Mouse (Mus musculus) hindbrain, embryonic 16.5 days (tissue): ENCODE data around the gene Rpl9. TPM values are rescaled to one million over a fixed set of nuclear protein-coding genes. Genes with fewer than 3 reads are reported as not detected.

Experiments used
- ATAC-seq: fragments of 200-750 bp; cut with Nextera tagmentation; 2 replicates; pipeline ENCODE4 v1.8.0; 2017; ENCODE audit warnings: moderate TSS enrichment, moderate library complexity
- H3K27ac ChIP-seq: fragments of 300-500 bp; sonication (generic); 2 replicates; pipeline ENCODE4 v1.5.1; 2014; ENCODE audit warnings: low read depth, mild to moderate bottlenecking, control low read depth, low read length, moderate library complexity
- H3K27me3 ChIP-seq: fragments of 300-500 bp; sonication (generic); replicated peaks from 2 replicates; pipeline ENCODE4 v1.6.1; 2014; ENCODE audit warnings: low read length; ENCODE audit not compliant: control insufficient read depth, insufficient read depth
- H3K36me3 ChIP-seq: fragments of 300-500 bp; sonication (generic); 2 replicates; pipeline ENCODE4 v1.6.1; 2014; ENCODE audit warnings: mild to moderate bottlenecking, low read length, moderate library complexity, mixed read lengths; ENCODE audit not compliant: control insufficient read depth, insufficient read depth
- H3K4me1 ChIP-seq: fragments of 300-500 bp; sonication (generic); 2 replicates; pipeline ENCODE4 v1.6.1; 2014; ENCODE audit warnings: low read depth, low read length; ENCODE audit not compliant: control insufficient read depth, insufficient read depth
- H3K4me2 ChIP-seq: fragments of 300-500 bp; sonication (generic); 2 replicates; pipeline ENCODE4 v1.6.1; 2014; ENCODE audit warnings: mild to moderate bottlenecking, low read length, control low read depth, moderate library complexity
- H3K4me3 ChIP-seq: fragments of 300-500 bp; sonication (generic); 2 replicates; pipeline ENCODE4 v1.5.1; 2014; ENCODE audit warnings: mild to moderate bottlenecking, low read length, control low read depth, moderate library complexity
- H3K9ac ChIP-seq: fragments of 300-500 bp; sonication (generic); 2 replicates; pipeline ENCODE4 v1.6.1; 2014; ENCODE audit warnings: low read depth, mild to moderate bottlenecking, control low read depth, low read length, moderate library complexity
- H3K9me3 ChIP-seq: fragments of 300-500 bp; sonication (generic); 2 replicates; pipeline ENCODE4 v1.6.1; 2014; ENCODE audit warnings: mild to moderate bottlenecking, low read length, moderate library complexity; ENCODE audit not compliant: control insufficient read depth
- WGBS: fragments of 180-500 bp; shearing (Covaris S2); extraction: QIAGEN DNeasy Blood & Tissue Kit; methylation state at CpG from one replicate; pipeline ENCODE4 v1.1.7; 2014; 5-methylcytosine and 5-hydroxymethylcytosine counted together
- polyA plus RNA-seq: library from polyadenylated mRNA; unstranded; fragments of >200 nt; fragmentation: Nextera tagmentation; extraction: Ambion mirVana; gene quantifications from 2 replicates; pipeline ENCODE4 v1.2.1, GENCODE M21; 2015

Rpl9 gene
- polyA plus RNA-seq, 1 experiment from 2014 or later = 509 TPM

DNA sequence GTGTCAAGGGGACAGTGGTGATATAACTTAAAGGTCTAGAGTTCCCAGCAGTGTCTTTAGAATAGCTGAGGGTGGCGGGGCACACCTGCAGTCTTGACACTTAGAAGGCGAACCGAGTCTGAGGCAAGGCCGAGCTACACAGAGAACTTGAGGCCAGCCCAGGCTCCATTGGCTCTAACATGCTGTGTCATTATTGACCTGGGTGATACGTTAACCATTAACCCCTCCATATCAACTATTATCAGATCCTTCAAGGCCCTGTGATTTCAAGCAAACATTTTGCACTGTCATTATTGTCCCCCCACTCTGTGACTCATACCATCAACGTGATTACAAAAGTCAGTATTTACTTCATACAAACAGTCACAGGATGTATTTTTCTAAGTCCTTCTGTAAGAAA is 33.0 kb upstream of the Rpl9 start:
- Histone ChIP-seq H3K9me3 (no peaks in the 10 kb centered on the region), H3K9ac (no peak overlapping the region), H3K36me3 (peaks cover 29% of the 10 kb centered on the region), H3K27ac (no peak overlapping the region), H3K4me2 (no peak overlapping the region), H3K27me3 (no peaks in the 10 kb centered on the region), H3K4me3 (no peak overlapping the region), H3K4me1 (no peaks in the 10 kb centered on the region)
- WGBS = 95% methylated on average over 6 of the region's 6 CpGs
- ATAC-seq = no peak

DNA sequence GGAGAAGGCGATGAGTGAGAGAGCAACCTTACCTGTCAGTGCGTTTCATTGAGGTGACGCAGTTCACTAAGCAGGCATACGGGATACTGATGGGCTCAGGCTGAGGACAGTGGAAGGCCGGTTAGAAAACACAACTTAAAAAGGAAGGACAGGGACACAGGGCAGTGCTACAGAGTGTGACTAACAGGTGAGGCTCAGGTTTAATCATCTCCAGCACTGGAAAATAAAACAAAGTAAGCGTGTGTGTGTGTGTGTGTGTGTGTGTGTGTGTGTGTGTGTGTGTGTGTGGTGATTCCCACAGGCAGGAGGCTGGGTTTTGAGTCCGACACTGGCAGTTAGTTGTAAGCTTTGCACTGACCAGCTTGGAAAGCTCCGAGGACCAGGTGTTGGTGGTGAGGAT is 31.6 kb upstream of the Rpl9 start:
- Histone ChIP-seq H3K36me3 (peaks cover 34% of the 10 kb centered on the region), H3K27me3 (no peaks in the 10 kb centered on the region), H3K4me2 (no peak overlapping the region), H3K9ac (no peak overlapping the region), H3K4me1 (no peaks in the 10 kb centered on the region), H3K4me3 (no peak overlapping the region), H3K27ac (no peak overlapping the region), H3K9me3 (no peaks in the 10 kb centered on the region)
- ATAC-seq = no peak
- WGBS = 95% methylated on average over 8 of the region's 8 CpGs

DNA sequence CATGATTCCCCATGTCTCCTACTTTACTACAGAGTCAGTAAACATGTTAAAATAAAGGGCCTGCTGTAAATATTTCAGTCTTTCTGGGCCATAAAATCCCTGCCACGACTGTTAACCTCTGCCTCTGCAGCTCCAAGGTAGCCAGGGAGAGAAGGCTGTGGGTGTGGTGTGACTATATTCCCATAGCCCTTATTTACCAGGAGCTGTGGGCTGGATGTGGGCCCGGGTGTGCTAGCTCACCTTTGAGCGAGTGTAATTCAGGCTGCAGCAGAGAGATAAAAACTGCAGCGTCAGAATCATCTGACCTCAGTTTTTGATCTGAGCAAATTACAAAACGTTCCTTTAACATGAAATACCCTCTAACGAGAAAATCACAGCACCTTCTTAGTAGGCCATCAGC is 29.6 kb upstream of the Rpl9 start:
- Histone ChIP-seq H3K27me3 (no peaks in the 10 kb centered on the region), H3K4me1 (no peaks in the 10 kb centered on the region), H3K9ac (no peak overlapping the region), H3K4me2 (no peak overlapping the region), H3K27ac (no peak overlapping the region), H3K36me3 (peaks cover 39% of the 10 kb centered on the region), H3K4me3 (no peak overlapping the region), H3K9me3 (no peaks in the 10 kb centered on the region)
- no peak for ATAC-seq
- WGBS = 81% methylated on average over 6 of the region's 6 CpGs

DNA sequence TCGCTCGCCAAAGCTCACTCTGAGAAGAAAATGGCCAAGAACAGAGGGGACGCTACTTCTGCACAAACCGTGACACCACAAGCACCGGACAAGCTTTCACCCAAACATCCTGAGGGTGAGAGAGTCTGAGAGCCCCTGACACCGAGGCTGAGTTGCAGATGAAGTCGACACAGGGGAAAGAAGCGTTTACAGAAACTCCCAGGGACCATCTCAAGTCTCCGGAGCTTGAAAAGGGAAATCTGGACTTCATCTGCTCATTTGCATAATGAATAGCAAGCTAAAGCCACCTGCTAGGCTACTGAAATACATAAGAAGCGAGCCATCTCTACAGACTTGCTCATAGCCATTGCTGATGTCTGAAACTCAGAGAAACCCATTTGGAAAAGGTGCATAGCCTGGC is 27.9 kb upstream of the Rpl9 start:
- H3K36me3 ChIP-seq = peaks cover 39% of the 10 kb centered on the region
- WGBS = 71% methylated on average over 10 of the region's 10 CpGs

DNA sequence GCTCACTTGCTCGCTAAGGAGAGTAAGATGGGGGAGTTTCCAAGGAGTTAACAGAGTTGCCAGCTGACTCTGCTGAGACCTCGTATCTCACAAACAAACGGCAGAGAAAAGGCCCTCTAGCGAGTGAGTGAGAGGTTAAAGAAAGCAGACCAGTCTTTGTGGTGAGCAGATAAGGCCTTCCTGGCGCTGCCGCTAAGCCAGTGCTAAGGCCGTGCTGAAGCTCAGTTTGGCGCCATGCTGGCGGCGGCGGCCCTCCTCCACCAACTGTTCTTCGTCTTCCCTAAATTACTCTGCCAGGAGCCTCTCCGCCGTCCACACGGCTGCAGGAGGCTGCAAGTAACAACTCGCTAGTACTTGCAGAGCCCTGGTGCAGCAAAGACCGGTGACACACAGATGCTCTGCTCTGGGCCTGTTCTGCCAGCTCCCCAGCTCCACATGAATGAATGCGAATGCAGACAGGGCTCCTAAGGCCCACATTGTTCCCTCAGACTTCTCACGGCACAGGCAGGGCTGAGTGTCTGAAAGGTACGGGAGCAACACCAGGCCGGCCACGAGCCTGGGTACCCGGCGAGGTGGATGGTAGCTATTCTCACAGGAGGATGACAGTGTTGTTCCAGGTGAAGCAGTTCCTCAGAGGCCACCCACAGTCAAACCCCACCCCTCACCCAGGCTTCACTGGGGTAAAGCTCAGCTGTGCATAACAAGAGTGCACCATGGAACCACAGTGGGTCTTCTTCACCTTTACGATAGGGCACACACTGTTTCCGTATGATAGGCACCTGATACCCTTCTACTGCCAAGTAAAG is 24.6 kb upstream of the Rpl9 start:
- Histone ChIP-seq H3K27me3 (no peaks in the 10 kb centered on the region), H3K27ac (no peak overlapping the region), H3K4me2 (no peak overlapping the region), H3K36me3 (peaks cover 29% of the 10 kb centered on the region), H3K9me3 (no peaks in the 10 kb centered on the region), H3K4me1 (no peaks in the 10 kb centered on the region), H3K9ac (no peak overlapping the region), H3K4me3 (no peak overlapping the region)
- 25% methylated on average over 25 of the region's 26 CpGs for whole genome bisulfite sequencing
- peak; percentile 56; the same call in 1 of the 2 replicates for ATAC-seq

More for the DNA sequence above, 27.9 kb upstream of the Rpl9 start:
- Histone ChIP-seq H3K27me3 (no peaks in the 10 kb centered on the region), H3K4me2 (no peak overlapping the region), H3K4me1 (no peaks in the 10 kb centered on the region), H3K9ac (no peak overlapping the region), H3K4me3 (no peak overlapping the region), H3K9me3 (no peaks in the 10 kb centered on the region), H3K27ac (no peak overlapping the region)
- ATAC-seq = no peak

DNA sequence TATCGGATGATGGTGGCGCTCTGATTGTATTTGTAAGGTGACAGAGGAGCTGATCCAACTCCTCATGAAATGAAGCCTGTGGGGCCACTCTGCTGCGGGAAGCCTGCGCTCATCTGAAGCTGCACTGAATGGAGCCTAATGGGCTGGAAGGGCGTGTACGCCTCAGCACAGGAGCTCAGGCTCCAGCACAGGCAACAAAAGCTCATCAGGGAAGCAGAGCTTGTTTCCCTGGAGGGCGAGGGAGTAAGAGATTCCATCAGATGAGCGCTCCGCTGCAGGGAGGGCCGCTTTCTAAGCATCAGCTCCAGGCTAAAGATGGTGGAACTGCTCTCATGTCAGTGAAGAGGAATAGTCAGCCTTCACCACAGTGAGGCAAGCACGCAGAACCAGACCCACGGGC is 16.7 kb upstream of the Rpl9 start:
- no peaks in the 10 kb centered on the region for H3K27me3 ChIP-seq
- no peaks in the 10 kb centered on the region for H3K4me1 ChIP-seq
- WGBS = 31% methylated on average over 12 of the region's 12 CpGs
- no peak for ATAC-seq
- peaks cover 27% of the 10 kb centered on the region for H3K36me3 ChIP-seq
- no peak overlapping the region for H3K9ac ChIP-seq
- no peaks in the 10 kb centered on the region for H3K9me3 ChIP-seq
- no peak overlapping the region for H3K4me3 ChIP-seq
- no peak overlapping the region for H3K27ac ChIP-seq
- H3K4me2 ChIP-seq = no peak overlapping the region

DNA sequence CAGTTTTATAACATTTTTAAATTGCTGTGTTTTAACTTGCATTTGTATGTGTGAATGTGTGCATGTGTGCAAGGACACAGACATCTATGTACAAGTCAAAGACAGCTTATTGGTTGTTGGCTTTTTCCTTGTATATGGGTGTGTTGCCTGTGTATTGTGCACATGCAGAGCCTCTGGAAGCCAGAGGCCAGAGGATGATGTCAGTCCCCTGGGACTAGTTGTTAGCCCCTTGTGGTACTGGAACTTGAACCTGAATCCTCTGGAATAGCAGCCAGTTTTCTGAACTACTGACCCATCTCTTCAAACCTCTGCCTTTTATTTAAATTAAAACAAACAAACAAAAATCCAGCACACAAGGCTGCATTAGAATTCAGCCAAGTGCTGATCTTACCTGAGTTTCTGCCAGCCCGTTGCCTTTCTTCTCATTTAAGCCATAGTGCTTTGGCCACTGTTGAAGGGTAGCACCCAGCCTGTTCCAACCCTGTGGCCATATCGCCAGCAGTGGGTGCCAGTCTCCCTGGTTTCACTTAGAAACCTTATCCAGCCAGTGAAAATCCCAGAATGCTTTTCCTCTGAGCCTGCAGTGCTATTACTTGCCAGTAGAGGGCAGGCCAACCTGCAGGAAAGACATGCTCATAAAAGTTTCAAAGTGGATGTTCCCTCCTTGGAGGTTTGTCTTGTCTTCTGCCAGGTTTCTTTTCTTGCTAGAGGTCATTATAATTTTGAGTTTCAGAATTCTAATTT is 10.2 kb upstream of the Rpl9 start:
- Histone ChIP-seq H3K27me3 (no peaks in the 10 kb centered on the region), H3K4me1 (no peaks in the 10 kb centered on the region; the same call in 1 of the 2 replicates), H3K27ac (no peak overlapping the region), H3K36me3 (peaks cover 37% of the 10 kb centered on the region), H3K4me2 (no peak overlapping the region), H3K4me3 (no peak overlapping the region), H3K9ac (no peak overlapping the region), H3K9me3 (no peaks in the 10 kb centered on the region)
- WGBS = 29% methylated on average over 2 of the region's 2 CpGs
- peak; percentile 71; the same call in 1 of the 2 replicates for ATAC-seq

DNA sequence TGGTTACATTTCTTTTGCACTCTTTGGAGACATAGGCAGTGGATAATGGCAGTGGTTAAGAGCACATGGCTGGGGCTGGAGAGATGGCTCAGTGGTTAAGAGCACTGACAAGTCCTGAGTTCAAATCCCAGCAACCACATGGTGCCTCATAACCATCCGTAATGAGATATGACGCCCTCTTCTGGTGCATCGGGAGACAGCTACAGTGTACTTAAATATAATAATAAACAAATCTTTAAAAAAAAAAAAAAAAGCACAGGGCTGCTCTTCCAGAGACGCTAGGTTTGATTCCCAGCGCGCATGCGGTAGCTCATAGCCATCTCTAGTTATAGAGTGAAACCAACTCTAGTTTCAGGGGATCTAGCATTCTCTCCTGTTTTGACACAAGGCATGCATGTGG is 3.2 kb upstream of the Rpl9 start:
- H3K27ac ChIP-seq = no peak overlapping the region
- WGBS = 94% methylated on average over 7 of the region's 7 CpGs
- peaks cover 18% of the 10 kb centered on the region for H3K4me1 ChIP-seq
- no peak overlapping the region for H3K4me3 ChIP-seq
- H3K9ac ChIP-seq = no peak overlapping the region
- peaks cover 15% of the 10 kb centered on the region for H3K36me3 ChIP-seq
- H3K27me3 ChIP-seq = no peaks in the 10 kb centered on the region
- no peaks in the 10 kb centered on the region for H3K9me3 ChIP-seq
- H3K4me2 ChIP-seq = no peak overlapping the region
- ATAC-seq = no peak

DNA sequence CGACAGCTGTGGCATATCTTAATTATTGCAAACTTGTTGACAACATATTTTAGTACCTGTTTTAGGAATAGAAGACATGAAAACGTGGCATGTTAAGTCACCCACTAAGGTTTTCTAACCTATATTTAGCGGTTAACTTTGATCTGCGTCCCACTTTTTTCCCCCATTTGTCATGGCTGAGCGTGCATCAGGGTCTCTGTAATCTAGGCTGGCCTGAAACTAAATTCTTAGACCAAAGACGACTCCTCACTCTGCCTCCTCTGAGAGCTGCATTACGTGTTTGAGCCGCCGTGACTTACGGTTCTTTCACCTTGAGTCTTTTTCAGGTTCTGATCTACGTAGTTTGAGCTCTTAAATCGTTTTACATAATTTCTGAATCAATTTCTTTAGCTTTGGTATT is 509 bp upstream of the Rpl9 start:
- Histone ChIP-seq H3K4me2 (peak overlapping the region; percentile 85), H3K4me1 (peaks cover 22% of the 10 kb centered on the region), H3K27ac (peak overlapping the region; percentile 61; the same call in 1 of the 2 replicates), H3K27me3 (no peaks in the 10 kb centered on the region), H3K9me3 (no peaks in the 10 kb centered on the region), H3K4me3 (peak overlapping the region; percentile 86), H3K9ac (peak overlapping the region; percentile 72), H3K36me3 (peaks cover 19% of the 10 kb centered on the region)
- 4% methylated on average over 12 of the region's 12 CpGs for WGBS
- 0 out of 2 replicates have a peak, but pooled peaks have one; percentile 19 for ATAC-seq
